Mouse (Mus musculus) right cerebral cortex, postnatal 14 days (tissue): ENCODE measurements at regions not wholly inside any gene's neighbourhood (a gene's known extent, or its start where the extent isn't known, plus 50 kb on each side); places are given as distances from the start of the nearest gene placed in this dataset.
"Not testable (repeated sequence)": the region's sequence is repeated elsewhere in the genome, so short reads cannot be mapped to it uniquely, and the experiment has no call there.

Experiments
- DNase-seq: peaks from one replicate; pipeline ENCODE4 v3.0.0; 2022

DNA sequence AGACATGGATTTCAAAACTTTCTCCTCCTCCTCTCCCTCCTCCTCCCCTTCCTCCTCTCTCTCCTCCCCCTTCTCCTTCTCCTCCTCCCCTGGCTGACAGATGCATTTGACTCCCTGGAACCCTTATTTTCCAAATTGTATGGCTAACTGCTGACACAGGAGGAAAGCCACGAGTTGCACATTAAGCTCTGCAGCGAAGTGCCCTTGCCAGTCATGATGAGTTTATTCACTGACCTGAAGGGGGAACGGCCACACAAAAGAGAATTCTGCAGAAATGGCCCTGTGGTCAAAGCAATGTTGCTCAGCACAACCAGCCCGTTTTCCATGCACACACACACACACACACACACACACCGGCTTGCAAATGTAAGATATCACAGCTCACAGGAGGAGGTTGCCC, 112.6 kb downstream of the Tomm20 start:
- DNase-seq = no peak

DNA sequence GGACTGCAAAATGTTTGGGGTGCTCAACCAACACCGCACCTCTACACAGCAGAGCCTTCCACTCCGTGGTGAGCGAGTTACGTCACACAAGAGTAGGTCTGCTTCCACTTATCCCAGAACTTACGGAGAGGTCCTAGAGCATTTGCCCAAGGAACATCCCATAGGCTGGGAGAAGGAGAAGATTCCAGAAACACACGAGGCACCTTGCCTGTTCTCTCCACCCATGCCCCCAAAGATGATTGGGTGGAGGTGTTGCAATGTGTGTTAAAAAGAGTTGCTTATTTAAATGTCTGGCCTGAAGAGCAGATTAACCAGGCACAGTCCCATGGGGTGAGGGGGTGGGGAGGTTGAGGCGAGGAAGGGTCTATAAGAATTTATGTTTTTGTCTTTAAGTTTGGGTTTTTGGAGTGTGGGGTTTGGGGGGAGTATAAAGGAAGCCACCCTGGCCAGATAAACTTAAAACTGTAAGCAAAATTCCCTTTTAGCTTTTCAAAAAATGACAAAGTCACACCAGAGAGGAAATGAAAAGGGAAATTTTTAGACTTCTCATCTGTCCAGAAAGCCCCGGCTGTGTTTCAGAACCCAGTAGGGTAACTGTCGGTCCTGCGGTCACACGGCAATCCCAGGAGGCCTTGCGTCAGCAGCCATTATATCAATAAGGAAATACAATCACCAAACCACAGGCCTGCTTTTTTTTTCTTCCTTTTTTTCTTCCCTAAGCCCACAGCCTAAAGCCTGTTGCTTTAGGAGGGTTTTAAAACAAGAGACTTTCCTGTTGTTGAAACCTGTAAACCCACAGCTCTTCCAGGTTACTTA, 113.3 kb downstream of the Tomm20 start:
- no peak for DNase-seq

DNA sequence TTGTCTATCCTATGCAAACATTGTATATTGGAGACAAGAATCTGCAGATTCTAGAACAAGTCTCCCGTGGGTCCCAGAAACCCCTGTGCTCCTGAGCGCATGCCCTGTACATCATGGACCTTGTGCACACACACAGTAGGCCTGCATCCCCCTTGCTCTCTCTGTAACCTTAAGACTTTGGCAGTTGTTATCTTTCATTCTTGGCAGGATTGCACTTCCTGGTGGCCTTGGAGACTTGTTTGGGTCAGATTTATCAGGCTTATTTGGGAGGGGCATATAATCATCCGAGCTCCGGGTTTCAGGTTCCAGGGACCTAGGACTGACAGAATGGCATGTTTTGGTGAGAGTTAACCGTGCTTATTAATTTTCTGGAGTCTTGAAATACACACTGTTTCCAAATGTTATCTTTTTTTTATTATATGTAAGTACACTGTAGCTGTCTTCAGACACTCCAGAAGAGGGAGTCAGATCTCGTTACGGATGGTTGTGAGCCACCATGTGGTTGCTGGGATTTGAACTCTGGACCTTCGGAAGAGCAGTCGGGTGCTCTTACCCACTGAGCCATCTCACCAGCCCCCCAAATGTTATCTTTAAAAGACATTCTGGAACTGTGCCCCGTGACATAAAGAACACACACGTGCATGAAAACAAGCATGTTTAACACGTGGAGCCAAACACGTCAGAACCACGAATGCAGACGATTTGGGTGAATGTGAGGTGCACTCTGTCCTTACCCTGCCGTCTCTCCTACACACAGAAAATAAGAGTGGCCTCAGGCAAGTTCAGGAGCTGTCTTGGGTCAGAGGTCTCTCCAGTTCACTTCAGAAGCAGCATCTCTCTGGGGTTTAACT, 114.1 kb downstream of the Tomm20 start:
- DNase-seq = no peak

DNA sequence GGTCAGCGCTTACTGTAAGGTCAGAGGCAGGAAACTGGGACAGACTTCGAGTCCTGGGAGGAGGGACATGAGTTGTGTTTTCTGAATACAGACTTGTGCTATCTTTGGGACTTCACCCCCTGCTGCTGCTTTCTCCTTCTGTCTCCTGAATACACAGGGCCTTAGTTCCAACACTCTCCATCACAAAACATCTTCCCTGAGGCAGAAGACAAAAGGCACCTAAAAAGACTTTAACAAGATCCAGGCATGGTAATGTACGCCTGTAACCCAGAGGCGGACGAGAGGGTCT, 115.5 kb downstream of the Tomm20 start:
- no peak for DNase-seq

DNA sequence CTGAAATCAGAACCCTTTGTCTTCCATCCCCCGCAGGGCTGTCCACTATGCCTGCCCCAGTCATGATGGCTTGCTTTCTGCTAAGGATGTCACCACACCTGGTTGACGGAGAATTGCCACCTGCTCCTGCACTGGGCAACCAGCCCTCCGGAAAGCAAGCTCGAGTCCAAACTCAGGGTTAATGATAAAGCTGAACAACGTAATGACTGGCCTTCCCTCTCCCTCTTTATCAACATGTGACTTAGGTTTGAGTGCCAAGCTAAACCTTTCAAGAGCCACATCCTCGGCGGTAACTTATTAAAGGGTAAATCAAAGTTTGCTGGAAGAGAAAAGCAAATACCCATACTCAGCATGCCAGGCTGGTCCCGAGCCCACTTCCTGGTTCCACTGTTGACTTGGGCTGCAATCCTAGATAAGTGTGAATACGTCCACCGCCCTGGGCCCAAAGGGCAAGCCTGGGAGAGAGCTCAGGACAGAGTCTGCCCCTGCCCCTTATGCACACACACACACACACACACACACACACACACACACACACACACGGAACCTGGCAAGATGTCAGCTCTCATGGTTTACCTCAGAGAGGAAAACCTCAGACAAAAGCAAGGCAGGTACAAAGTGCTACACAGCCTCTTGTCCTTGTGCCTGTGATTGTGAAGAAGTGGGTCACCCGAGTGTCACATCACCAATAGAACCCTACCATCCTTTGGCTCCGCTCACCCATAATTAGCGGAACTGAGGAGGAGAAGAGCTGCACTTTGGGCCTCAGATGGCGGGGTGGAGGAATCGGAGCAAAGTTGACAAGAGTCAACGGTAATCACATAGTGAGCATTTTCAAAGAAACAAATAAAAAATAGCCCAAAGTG, 116.0 kb downstream of the Tomm20 start:
- no peak for DNase-seq

DNA sequence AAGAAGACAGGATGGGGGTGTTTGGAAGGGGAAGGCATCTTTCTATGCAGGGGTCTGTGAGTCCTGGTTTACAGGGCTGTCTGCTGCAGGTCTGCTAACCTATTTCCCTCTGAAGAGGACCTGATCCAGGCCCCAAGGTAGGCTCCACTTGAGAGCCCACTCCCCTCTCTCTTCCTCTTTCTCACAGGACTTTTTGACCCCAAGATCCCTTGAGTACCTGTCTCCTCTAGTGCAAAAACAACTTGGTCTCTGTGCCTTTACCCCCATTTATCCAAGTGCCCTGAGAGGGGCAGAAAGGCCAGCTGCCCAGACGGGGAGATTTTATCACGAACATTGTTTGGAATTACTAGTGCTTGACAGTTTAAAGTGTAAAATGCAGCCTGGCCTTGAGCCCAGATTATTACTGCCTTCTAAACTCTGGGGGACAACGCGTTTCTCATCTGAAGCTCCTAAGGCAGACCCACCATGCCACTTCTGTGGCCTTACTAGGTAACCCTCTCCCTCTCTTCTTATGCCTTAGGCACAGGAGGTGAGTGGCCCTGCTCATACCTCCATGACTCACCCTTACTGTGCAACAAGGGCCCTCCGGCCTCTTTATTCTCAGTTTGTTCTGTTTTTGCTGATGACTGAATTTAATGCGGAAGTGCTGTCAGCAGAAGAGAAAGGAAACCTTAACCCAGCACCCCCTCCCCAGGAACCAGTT, 117.8 kb downstream of the Tomm20 start:
- DNase-seq = no peak

DNA sequence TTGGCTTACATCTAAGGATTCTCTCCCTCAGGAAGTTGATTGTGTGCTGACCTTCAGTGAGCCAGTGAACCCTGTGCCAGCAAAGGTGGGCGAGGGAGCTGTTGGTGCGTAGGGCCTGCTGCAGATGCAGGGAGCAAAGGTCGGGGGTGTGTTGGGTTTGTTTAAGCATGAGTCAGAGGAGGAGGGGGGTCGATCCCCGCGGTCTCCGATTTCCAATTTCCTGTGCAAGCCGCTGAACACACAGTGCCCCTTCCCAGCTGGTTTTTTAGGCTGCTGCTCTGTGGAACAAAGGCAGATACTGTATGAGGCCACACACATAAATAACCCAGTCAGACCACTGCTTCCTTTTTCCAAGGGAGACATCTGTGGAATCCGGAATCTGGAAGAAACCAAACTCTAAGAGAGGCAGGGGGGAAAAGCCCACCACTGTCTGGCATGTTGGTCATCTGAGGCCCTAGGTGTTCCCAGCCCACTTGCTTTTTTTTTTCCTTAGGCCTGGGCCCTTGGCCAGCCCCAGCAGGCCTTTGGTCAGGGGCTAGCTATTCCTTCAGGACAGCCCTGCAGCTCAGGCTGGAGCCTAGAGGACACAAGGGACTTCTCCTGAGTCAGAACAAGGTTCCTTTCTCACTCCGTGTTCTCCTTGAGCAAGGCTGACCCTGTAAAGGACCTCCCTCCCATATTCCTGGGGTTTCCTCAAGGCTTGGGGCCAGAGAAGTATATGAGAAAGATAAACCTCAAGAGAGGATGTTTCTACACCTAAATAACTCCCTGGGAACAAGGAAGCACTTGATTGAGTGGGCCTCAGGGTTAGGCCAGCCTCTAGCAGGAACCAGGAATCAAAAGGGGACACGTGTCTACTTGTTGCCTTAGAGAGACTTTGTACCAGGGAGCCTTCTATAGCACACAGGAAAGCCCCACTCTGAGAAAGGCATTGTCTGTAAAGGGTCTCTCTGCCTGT, 119.0 kb downstream of the Tomm20 start:
- peak; percentile 48 for DNase-seq

DNA sequence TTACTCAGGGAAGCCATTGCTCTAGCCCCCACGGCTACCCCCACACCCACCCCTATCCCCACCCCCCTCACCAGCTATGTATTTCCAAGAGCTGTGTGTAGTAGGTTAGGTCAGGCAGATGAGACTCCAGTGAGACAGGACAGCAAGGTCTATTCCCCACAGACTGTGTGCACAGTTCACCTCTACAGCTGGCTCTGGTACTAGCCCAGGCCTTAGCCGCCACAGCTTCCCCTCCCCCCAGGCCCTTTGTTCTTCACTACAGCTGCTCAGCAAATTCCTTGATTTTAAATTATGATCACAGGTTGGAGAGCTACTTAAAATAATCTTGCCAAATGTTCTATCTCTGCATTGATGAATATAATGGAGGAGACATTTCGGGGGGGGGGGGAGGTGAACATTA, 119.8 kb downstream of the Tomm20 start:
- no peak for DNase-seq

DNA sequence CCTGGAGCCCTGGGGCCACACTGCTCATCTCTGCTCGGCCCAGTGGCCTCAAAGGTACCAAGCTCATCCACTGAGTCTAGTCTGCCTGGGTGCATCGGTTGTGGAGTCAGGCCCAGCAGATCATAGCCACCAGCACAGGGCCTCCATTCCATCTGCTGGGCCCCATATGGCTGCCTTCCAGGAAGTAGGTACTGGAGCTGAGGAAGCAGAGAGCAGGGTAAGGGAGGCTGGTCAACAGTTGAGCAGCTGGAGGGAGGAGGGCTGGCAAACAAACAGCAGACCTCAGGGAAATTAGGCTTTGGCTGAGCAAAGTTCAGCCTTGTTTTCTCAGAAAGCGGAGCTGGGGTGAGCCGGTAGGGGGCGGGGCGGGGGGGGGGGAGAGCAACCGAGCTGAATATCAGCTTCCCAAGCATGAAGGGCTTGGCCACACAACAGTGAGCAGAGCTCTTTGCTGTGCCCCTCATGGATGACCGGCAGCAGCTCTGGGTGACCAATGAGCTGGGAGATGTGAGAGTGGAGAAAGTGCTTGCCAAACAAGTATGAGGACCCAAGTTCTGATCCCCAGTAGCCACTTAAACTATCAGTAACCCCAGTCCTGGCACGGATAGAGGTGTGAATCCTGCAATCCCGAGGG, 121.0 kb downstream of the Tomm20 start:
- DNase-seq = no peak

DNA sequence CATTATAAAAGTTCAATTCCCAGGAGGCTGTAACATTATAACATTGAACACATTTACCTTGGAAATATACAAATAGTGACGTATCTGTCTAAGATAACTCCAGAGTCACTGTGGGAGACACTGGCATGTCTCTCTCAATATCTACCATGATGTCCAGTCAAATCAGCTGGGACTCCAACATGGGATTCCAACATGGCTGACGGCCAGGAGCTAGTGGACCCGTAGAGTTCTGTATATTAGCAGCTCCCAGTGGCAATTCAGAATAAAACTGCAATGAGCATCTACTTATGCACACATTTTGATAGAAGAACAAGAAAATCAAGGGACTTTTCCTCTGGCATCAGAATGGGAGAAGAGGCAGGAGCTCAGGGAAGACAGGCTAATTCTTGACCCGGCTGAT, 123.4 kb downstream of the Tomm20 start:
- DNase-seq = no peak

DNA sequence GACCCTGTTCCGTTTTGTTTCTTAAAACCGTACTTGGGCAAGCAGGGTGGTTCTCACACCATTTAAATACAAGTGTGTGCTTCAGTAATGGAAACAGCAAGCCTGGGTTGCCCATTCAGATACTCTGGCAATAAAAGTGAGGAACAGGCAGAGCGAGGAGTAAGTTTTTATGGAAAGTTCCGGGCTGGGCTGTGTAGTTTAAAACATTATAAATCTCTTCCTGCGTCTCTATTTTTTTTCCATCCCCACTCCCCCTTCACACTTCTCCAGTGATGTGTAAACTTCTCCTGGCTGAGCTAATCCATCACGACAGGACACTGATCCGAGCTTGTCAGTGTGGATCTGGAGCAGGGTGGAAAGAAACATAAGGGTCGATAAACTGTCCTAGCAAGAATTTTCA, 124.4 kb downstream of the Tomm20 start:
- DNase-seq = no peak

DNA sequence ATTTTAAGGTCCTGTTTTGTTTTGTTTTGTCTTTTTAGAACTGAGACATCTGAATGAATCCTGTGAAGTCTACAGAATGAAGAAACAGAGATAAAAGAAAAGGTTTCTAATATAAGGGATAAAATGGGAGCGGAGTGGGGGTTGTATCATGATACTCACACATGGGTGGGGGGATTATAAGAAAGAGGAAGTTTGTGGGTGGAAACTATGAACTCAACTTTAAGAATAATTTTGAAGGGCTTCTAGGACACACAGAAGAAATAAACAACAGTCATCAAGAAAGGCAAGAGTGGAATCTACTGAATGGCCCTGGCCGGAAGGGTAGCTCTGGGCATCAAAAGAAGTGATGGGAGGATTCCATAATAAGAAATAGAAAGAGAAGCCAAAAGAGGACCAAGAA, 125.1 kb downstream of the Tomm20 start:
- DNase-seq = no peak

DNA sequence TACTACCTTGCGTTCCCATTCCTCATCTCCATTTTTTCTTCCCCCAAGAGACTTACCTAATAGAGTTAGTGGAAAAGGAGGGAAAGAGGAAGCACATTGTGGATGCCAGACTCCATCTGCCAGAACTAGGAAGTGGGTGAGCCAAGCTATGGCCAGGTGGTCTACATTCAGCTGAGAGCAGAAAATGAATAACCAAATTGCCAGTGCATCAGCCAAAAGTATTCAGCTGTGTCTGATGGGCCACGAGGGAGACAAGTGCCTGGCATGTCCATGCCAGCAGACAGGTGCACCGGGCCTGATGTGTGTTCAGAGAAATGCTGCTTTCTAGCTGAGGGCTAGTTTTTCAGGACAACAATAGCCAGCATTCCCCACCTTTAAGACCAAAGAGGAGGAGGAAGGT, 126.4 kb downstream of the Tomm20 start:
- no peak for DNase-seq

DNA sequence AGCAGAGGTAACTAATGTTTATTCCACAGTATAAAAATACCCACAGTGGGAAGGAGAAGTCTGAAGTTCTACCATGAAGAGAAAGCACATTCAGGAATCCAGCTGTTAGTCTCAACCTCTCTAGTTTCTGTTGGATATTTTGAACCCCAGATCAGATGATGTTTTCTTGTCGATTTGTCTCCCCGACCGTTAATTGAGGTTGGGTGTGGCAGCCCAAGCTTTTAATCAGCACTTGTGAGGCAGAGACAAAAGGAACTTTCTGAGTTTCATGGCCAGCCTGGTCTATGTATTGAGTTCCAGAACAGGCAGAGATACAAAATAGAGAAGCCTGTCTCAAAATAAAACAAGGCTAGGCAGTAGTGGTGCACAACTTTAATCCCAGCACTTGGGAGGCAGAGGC, 129.5 kb downstream of the Tomm20 start:
- DNase-seq = no peak

DNA sequence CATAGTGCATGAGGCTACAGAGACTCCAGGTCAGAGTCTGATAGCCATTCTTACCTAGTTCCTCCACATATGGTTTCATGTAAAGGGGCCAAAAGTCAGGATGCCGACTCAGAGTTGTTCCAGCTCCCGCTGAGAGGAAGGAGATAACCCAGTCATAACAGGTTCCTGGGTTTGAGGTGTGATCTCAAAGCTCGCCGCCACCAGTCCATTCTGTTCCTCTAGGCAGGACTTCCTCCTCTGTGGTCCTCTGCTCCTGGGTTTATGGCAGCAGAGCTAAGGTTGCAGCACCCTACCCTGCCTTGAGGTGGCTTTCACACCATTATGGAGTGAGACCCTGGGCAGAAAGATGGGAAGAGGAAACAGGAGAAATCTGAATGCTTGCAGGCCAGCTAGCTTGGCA, 131.2 kb downstream of the Tomm20 start:
- no peak for DNase-seq

DNA sequence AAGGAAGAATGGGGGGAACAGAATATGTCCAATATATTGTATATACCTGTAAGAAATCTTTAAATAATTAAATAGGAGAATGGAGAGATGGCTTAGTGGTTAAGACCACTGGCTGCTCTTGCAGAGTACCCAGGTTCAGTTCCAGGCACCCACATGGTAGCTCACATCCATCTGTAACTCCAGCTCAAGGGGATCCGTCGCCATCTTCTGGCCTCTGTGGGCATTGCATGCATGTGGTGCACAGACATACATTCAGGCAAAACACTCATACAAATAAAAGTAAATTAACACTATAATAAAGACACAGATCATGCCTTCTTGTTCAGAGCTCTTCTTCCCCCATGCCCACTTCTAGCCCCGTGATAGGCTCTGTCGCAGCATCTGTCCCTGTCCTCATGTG, 132.0 kb downstream of the Tomm20 start:
- no peak for DNase-seq

DNA sequence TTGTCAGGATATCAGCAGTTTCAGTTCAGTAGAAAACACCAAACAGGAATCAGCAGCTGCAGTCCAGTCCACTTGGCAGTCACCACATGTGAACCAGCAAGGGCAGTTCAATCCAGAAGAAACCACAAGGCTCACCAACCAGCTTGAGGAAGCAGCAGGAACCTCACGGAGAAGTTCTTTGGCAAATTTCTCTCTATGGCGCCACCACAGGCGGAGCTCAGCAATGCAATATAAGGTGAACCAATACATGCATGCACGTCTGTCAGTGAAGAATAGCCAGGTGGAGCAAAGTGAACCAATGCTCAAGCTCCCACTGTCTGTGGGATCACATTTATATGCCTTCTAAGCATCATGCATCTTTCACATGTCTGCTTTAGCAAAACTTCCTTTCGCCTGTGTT, 132.9 kb downstream of the Tomm20 start:
- DNase-seq = no peak

DNA sequence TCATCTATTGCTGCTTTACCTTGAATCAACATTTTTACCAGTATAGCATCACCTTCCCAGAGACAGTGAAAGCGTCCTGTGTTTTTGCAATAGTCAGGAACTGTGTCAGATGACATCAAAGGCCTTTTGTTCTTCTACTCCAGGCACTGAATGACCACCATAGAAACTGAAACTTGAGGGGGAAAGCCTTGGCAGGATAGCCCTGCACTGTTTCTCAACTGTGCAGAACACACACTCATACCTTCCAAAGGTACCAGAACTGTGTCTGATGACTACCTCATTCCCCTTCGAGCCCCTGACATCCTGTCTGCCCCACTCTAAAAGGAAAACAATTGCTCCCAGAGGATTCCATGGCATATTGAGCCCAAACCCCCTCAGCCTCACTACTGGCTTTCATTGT, 134.3 kb downstream of the Tomm20 start:
- not testable (repeated sequence) for DNase-seq

DNA sequence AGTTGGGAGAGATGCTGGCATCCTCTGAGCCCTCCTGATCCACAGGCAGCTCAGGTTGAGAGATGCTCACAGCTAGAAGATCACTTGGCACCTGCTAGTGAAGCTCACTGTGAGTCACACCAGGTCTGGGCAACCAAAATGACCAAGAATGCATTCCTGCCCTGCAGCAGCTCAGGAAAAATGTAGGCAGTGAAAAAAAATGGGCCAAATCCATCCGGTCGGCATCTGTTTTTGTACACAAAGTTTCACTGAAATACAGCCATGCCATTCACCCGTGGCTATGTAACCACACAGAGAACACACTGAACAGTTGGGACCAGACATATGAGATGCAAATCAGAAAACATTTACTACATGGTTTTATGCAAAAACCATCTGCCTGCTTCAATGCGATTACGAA, 135.1 kb downstream of the Tomm20 start:
- no peak for DNase-seq

DNA sequence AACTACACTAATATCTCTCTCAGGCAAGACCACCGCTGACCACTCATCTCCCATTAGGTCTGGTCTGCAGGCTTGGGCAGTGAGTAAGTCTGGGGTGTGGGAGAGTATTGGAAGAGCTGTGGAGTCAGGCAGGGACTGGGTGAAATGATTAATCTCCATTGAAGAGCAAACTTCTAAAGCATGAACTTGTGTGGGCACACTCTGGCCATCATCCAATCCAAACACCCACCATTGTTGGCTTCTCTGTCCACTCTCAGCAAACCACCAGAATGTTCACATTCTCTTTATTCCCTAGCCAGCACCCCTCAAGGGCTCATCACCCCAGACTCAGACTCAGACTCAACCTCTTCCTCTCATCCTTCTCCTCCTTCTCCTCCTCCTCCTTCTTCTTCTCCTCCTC, 136.3 kb downstream of the Tomm20 start:
- DNase-seq = no peak

DNA sequence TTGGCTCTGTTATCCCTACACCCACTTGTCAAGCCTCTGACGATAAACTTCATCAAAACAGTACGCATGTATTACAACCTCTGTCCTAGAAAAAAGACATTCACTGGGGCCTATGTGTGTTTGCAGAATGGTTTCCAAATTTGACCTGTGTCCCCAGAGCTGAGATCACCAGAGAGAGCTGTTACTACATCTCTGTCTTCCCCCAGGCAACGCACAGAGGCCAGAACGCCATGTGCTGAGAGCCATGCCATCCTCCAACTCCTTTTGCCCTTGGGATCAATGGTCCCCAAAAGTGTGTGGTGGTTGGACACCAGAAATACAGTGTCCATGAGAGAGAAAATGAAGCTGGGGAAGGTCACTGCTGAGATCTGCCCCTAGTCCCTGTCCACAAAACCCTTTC, 137.1 kb downstream of the Tomm20 start:
- DNase-seq = no peak
